Mouse (Mus musculus) cerebellum, adult 2 months (tissue): ENCODE data around the gene St6galnac5.

ENCODE experiments used
- CTCF ChIP-seq: fragments of 200-500 bp; IDR thresholded peaks from 2 replicates; pipeline ENCODE4 v1.5.1; 2011; ENCODE audit warnings: low read depth, mild to moderate bottlenecking, control low read depth, low read length, moderate library complexity, borderline replicate concordance; ENCODE audit not compliant: insufficient read depth
- POLR2A ChIP-seq: fragments of 200-500 bp; IDR thresholded peaks from 2 replicates; pipeline ENCODE4 v1.6.1; 2011; ENCODE audit warnings: low read length, control low read depth, borderline replicate concordance; ENCODE audit not compliant: insufficient read depth

DNA sequence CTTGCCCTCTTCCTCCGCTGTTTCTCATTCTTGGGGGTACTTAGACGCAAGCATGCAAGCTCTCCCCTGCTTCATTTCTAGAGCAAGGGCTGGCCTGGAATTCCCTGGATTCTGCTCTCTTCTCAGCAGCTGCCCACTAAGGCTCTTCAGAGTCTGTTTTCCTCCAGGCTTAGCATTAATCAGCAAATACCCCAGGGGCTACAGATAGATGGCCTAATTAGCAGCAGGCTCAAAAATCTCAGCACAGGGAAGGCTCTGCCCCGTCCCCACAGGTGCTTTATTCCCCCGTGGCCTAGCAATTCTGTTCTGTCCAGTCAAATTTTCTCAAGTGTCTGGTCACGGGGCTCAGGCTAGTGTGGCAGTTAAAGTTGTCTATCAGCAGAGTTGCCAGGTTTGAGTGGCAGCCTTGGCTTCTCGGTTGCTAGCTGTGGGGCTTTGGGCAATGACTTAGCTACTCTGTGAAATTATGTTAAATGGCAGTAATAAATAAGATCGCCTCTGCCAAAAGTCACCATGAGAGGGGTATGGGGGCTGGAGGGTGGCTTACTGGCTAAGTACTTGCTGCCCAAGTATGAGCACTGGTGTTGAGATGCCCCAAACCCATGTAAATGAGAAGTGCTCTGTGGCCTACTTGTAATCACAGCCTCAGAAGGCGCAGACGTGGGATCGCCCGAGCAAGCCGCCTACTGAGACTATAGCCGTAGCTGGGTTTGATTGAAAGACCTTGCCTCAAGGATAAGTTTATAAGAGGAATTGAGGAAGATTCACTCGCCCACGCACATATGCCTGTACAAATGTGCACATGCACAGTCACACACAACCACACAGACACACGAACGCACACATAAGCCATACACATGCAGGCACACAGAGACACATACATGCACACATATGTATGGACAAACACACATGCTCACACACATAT lies 107.4 kb downstream of the St6galnac5 start:
- no peak for TF ChIP-seq POLR2A
- TF ChIP-seq CTCF: no peak
